Mouse (Mus musculus) limb, embryonic 11.5 days (tissue): ENCODE data around the gene Meiob. TPM values are rescaled to one million over a fixed set of nuclear protein-coding genes. Genes with fewer than 3 reads are reported as not detected.

ENCODE experiments used
- ATAC-seq: fragments of 200-750 bp; cut with Nextera tagmentation; 2 replicates; pipeline ENCODE4 v1.8.0; 2017; ENCODE audit warnings: low read depth; ENCODE audit not compliant: insufficient number of reproducible peaks, low FRiP score, low TSS enrichment
- DNase-seq: peaks from one replicate; pipeline ENCODE4 v3.0.0-alpha.2; 2015; ENCODE audit warnings: low spot score
- H3K27ac ChIP-seq: fragments of 300-500 bp; sonication (generic); replicated peaks from 2 replicates; pipeline ENCODE4 v1.5.1; 2014; ENCODE audit warnings: low read depth, mild to moderate bottlenecking, low read length
- H3K27me3 ChIP-seq: fragments of 300-500 bp; sonication (generic); 2 replicates; pipeline ENCODE4 v1.6.1; 2014; ENCODE audit warnings: mild to moderate bottlenecking, low read length, mixed read lengths; ENCODE audit not compliant: control insufficient read depth, insufficient read depth
- H3K36me3 ChIP-seq: fragments of 300-500 bp; sonication (generic); 2 replicates; pipeline ENCODE4 v1.6.1; 2014; ENCODE audit warnings: mild to moderate bottlenecking, low read length, moderate library complexity, mixed read lengths; ENCODE audit not compliant: control insufficient read depth, insufficient read depth
- H3K4me1 ChIP-seq: fragments of 300-500 bp; sonication (generic); 2 replicates; pipeline ENCODE4 v1.6.1; 2014; ENCODE audit warnings: low read length, mixed read lengths; ENCODE audit not compliant: control insufficient read depth, insufficient read depth
- H3K4me2 ChIP-seq: fragments of 300-500 bp; sonication (generic); 2 replicates; pipeline ENCODE4 v1.6.1; 2014; ENCODE audit warnings: low read depth, mild to moderate bottlenecking, moderate library complexity; ENCODE audit not compliant: severe bottlenecking
- H3K4me3 ChIP-seq: fragments of 300-500 bp; sonication (generic); 2 replicates; pipeline ENCODE4 v1.5.1; 2014; ENCODE audit warnings: low read depth, low read length
- H3K9ac ChIP-seq: fragments of 300-500 bp; sonication (generic); 2 replicates; pipeline ENCODE4 v1.6.1; 2014; ENCODE audit warnings: mild to moderate bottlenecking, low read length
- H3K9me3 ChIP-seq: fragments of 300-500 bp; sonication (generic); 2 replicates; pipeline ENCODE4 v1.6.1; 2016; ENCODE audit warnings: low read length; ENCODE audit not compliant: control insufficient read depth
- WGBS: fragments of 180-500 bp; shearing (Covaris S2); extraction: QIAGEN DNeasy Blood & Tissue Kit; methylation state at CpG from one replicate; pipeline ENCODE4 v1.1.7; 2014; 5-methylcytosine and 5-hydroxymethylcytosine counted together
- polyA plus RNA-seq: library from polyadenylated mRNA; unstranded; fragments of >200 nt; fragmentation: Nextera tagmentation; extraction: Ambion mirVana; gene quantifications from 2 replicates; pipeline ENCODE4 v1.2.1, GENCODE M21; 2014

Meiob gene
- polyA plus RNA-seq, 1 experiment from 2014 or later: not detected

DNA sequence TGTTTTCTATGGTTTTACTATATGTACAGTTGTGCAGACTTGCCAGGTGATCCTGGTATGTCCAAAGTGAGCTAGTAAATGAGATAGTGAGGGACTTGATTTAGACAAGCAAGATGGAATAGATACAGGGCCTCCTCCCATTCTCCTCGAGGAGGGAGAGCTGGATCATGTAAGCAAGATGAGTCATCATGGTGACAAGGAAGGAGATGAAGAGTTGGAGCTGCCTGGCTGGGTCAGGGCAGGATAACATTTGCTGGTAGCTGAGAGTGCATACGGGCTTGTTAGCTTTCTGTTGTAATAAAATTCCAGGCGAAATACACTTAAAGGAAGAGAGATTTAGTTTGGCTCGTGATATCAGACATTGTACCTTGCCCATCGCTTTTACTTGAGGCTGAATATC, 36.3 kb downstream of the Meiob start:
- Histone ChIP-seq H3K4me3 (no peak overlapping the region), H3K27ac (no peak overlapping the region), H3K9ac (no peak overlapping the region), H3K4me2 (no peak overlapping the region), H3K9me3 (no peaks in the 10 kb centered on the region), H3K4me1 (no peaks in the 10 kb centered on the region), H3K27me3 (no peaks in the 10 kb centered on the region), H3K36me3 (no peaks in the 10 kb centered on the region)
- 63% methylated on average over 5 of the region's 5 CpGs for WGBS
- DNase-seq (no peak), ATAC-seq (no peak)

DNA sequence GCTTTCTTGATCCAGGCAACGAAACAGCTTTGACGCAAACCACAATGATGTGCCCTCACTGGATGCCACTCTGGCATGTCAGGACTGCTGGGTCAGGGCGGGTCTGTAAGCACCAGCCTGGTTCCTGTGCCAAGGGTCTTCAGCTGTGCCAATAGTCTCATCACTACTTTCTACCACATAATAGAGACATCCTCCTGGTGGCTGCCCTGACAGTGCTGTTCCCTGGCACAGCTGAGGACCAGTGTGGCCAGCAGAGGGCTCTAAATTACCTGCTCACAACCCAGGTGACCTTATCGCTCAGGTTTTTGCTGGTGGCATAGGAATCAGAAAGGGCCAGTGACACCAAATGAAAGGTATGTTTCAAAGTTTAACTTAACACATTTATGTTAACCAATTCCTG, 37.0 kb downstream of the Meiob start:
- no peak overlapping the region for H3K9ac ChIP-seq
- 50% methylated on average over 4 of the region's 4 CpGs for WGBS
- H3K9me3 ChIP-seq: no peaks in the 10 kb centered on the region
- H3K4me3 ChIP-seq: no peak overlapping the region
- H3K27me3 ChIP-seq: no peaks in the 10 kb centered on the region
- H3K4me2 ChIP-seq: no peak overlapping the region
- ATAC-seq (no peak), DNase-seq (no peak)
- H3K27ac ChIP-seq: no peak overlapping the region
- H3K36me3 ChIP-seq: no peaks in the 10 kb centered on the region
- H3K4me1 ChIP-seq: no peaks in the 10 kb centered on the region

DNA sequence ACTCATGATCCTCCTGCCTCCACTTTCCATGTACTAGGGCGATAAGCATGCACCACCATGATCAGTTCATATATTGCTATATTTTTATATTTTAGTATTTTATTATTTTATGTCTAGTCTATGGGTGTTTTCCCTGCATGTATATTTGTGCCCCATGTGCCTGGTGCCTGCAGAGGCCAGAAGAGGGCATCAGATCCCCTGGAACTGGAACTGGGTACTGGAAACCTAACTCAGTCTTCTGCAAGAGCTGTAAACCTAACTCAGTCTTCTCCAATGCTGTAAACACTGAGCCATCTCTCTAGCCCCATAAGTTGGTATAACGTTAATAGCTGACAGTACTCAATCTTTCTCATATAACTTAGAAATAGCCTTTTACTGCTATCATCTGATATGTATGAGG, 38.5 kb downstream of the Meiob start:
- Histone ChIP-seq H3K4me3 (no peak overlapping the region), H3K36me3 (no peaks in the 10 kb centered on the region), H3K27ac (no peak overlapping the region), H3K27me3 (no peaks in the 10 kb centered on the region), H3K4me1 (no peaks in the 10 kb centered on the region), H3K9ac (no peak overlapping the region), H3K9me3 (no peaks in the 10 kb centered on the region), H3K4me2 (no peak overlapping the region)
- no peak for DNase-seq
- WGBS: 61% methylated on average over 2 of the region's 2 CpGs
- ATAC-seq: no peak

DNA sequence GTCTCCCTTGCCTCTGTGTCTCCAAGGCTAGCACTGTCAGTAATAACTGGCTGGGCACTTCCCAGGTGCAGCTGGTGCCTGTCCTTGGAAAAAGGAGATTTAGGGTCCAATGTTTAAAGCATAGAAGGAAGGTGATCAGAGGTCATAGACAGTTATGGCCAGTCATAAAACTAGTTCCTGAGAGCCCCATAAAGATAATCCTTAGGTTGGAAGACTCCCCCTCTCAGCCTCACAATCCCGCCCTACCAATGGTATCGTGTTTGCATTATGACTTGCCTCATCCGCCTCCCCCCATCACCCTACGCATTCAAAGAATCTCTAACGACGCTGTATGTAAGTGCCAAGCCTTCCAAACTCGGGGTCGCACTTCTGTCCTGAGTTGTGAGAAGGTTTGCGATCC, 40.4 kb downstream of the Meiob start:
- no peak for ATAC-seq

DNA sequence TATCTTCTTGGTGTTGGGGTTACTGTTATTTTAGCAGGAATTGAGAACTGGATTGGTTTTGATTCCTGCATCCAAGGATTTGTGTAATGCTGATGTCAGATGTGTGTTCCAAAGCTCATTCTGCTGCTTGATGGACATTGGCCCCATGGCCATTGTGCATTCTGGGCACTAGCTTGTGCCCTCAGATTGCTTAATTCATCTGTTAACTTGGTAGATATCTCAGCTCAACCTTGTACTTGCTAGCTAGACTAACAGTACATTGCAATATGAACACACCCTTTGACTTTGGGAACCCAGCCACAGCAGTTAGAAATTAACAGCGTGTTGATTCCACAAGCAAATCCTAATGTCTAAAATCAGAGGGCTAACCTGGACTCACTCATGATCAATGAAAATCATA, 43.3 kb downstream of the Meiob start:
- peaks cover 3% of the 10 kb centered on the region; the same call in 1 of the 2 replicates for H3K4me1 ChIP-seq
- DNase-seq (no peak), ATAC-seq (no peak)
- H3K4me2 ChIP-seq: no peak overlapping the region
- no peak overlapping the region for H3K27ac ChIP-seq
- 98% methylated on average over 1 of the region's 1 CpGs for WGBS
- no peaks in the 10 kb centered on the region for H3K9me3 ChIP-seq
- no peaks in the 10 kb centered on the region for H3K36me3 ChIP-seq
- no peak overlapping the region for H3K9ac ChIP-seq
- H3K4me3 ChIP-seq: no peak overlapping the region
- 0 out of 2 replicates have a peak, but pooled peaks cover 6% of the 10 kb centered on the region for H3K27me3 ChIP-seq

More for the DNA sequence above, 40.4 kb downstream of the Meiob start:
- Histone ChIP-seq H3K4me1 (peaks cover 3% of the 10 kb centered on the region; the same call in 1 of the 2 replicates), H3K27me3 (no peaks in the 10 kb centered on the region), H3K9me3 (no peaks in the 10 kb centered on the region), H3K4me2 (no peak overlapping the region), H3K36me3 (no peaks in the 10 kb centered on the region), H3K4me3 (no peak overlapping the region), H3K27ac (no peak overlapping the region), H3K9ac (no peak overlapping the region)
- 32% methylated on average over 9 of the region's 9 CpGs for WGBS
- no peak for DNase-seq

DNA sequence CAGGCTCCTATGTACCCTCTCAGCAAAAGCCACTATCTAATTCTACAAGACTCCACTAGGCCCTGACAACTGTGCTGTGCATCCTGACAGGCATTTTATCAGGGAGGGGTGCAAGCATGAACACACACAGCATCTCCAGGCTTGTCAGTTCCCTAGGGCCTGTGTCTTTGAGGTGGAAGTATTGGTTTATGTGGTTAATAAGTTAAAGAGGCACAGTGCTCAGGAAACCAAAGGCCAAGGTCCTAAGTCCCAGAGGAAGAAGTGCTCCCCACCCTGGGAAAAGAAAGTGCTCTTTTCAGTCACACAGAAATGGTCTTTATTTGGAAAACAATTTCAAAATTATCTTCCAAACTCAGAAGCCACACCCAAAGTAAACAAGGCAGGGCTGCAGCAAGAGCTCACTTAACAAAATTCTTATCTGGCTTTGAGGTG, 44.5 kb downstream of the Meiob start:
- no peak for ATAC-seq
- Histone ChIP-seq H3K4me2 (peak overlapping the region; percentile 87; the same call in 1 of the 2 replicates), H3K4me1 (peaks cover 3% of the 10 kb centered on the region; the same call in 1 of the 2 replicates), H3K27ac (no peak overlapping the region), H3K9ac (no peak overlapping the region), H3K36me3 (no peaks in the 10 kb centered on the region), H3K9me3 (no peaks in the 10 kb centered on the region), H3K4me3 (no peak overlapping the region), H3K27me3 (0 out of 2 replicates have a peak, but pooled peaks cover 6% of the 10 kb centered on the region)
- DNase-seq: no peak

DNA sequence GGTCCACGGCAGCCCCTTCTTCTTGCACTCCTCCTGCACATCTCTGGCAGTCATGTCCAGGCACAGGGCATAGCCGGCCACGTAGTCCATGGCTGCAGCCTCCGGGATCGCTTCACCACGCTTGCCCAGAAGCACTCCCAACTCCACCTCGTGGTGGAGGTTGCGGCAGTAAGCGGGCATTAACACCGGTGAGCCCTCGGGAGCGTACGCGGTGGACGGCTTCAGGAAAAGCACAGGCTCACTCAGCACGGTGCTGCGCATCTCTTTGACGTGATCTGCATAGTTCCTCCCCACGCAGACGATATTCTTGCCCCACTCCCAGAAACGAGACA, 45.6 kb downstream of the Meiob start:
- Histone ChIP-seq H3K27me3 (0 out of 2 replicates have a peak, but pooled peaks cover 6% of the 10 kb centered on the region), H3K4me2 (peak overlapping the region; percentile 87), H3K4me3 (peak overlapping the region; percentile 67), H3K36me3 (no peaks in the 10 kb centered on the region), H3K4me1 (peaks cover 3% of the 10 kb centered on the region; the same call in 1 of the 2 replicates), H3K9me3 (no peaks in the 10 kb centered on the region), H3K9ac (peak overlapping the region; percentile 72), H3K27ac (peak overlapping the region; percentile 81)
- ATAC-seq: peak; percentile 62
- 1% methylated on average over 21 of the region's 21 CpGs for WGBS
- no peak for DNase-seq

DNA sequence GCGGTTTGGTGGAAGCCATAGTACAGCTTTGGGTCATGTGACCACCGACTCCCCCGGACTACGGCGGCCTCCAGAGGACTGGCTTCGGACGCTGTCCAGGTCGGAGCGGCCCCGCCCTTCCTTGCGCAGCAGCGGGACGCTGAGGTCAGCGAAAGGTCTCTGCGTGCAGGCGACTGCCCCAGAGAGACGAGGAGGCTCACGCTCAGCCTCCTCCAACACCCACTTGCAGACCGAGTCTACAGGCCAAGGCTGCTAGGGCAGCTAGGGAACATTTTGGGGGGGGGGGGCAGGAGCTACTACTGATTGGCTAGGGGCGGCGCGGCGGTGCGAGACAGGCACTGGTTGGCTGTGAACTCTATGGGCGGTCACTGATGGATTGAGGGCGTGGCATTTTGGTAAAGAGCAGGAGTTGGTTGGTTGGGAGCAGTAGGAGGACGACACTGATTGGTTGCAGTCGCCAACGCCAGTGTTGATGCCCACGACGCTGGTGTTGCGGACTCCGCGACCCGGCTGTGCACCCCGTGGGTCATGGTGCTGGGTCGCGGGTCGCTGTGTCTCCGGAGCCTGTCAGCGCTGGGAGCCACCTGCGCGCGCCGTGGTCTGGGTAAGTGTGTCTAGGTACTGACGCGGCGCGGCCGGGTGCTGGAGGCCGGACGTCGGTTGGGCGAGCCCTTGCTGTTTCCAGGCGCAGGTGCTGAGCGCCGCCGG, 46.1 kb downstream of the Meiob start, which contains the start of gene Fahd1:
Gene Fahd1 (minus strand): TSS at position 300 of the 708 bp plus-strand sequence.
- H3K4me1 ChIP-seq: peaks cover 3% of the 10 kb centered on the region; the same call in 1 of the 2 replicates
- peak within 1 kb of the TSS; percentile 87 for H3K4me2 ChIP-seq
- WGBS: under 1% methylated on average over 58 of the region's 58 CpGs
- ATAC-seq (peak; percentile 99), DNase-seq (peak; percentile 95)
- peak within 1 kb of the TSS; percentile 72 for H3K9ac ChIP-seq
- no peaks in the 10 kb centered on the region for H3K36me3 ChIP-seq
- H3K27me3 ChIP-seq: 0 out of 2 replicates have a peak, but pooled peaks cover 6% of the 10 kb centered on the region
- no peaks in the 10 kb centered on the region for H3K9me3 ChIP-seq
- H3K27ac ChIP-seq: peak within 1 kb of the TSS; percentile 81
- H3K4me3 ChIP-seq: peak within 1 kb of the TSS; percentile 67
